Mouse (Mus musculus) adrenal gland, postnatal 10 days (tissue): ENCODE results near the gene Cpsf4l. TPM values are rescaled to one million over a fixed set of nuclear protein-coding genes. Genes with fewer than 3 reads are reported as not detected.

Source experiments
- DNase-seq: peaks from one replicate; pipeline ENCODE4 v3.0.0; 2021; ENCODE audit warnings: mixed read lengths
- total RNA-seq, 2 experiments: library from RNA; stranded (reverse); gene quantifications; 2 replicates each; pipeline ENCODE4 v1.2.3; 2021

The Cpsf4l gene
- total RNA-seq, 2 experiments from 2014 or later, result 0.79 to 2.2 TPM

DNA sequence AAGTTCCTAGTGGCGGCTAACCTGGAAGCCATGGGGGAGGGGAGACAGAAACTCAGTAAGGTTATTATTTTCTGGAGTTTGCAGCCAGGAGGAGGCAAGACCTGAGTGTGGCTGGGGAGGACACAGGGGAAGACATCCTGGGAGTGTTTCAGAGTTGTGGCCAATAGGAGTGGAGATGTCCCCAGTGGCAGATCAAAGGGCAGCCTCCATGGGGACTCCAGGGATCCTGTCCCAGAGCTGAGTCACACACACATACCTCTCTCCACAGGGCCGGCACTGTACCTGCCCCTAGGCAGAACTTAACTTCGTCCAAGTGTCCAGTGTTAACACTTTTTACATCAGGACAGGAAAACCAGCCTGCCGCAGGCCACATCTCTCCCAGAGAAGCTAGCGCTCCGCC lies 25.3 kb upstream of the Cpsf4l start:
- no peak for DNase-seq

DNA sequence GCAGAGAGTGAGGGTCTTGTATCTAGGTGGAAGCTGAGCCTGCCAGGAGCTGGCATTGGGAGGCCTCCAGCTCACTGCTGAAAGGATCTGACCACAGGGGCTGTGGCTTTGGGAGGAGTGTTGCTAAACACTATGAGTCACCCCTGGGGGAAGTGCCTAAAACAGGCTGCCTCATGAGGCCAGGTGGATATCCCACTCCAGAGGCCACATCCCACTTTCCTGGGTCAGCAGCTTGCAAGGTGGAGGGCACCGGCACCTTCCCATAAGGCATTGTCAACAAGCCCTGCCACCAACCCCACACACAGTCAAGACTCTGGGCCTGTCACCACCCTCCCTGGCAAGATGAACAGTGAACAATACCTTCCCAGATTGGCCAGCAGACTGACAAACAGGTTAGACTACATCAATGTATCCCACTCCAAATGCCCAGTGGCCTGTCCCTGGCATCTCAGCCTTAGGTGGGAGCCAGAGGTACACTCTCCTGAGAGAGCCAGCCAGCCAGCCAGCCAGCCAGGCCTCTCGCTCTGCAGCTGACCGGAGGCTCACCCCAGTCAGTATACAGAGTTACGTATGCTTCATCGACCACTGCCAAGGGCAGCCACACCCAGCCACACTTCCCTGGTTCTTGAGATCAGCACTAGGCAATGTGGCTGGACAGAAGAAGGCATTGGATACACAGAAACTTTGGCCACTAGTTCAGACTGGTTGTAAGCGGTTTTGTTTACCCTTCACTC lies 24.0 kb upstream of the Cpsf4l start:
- peak; percentile 66 for DNase-seq

DNA sequence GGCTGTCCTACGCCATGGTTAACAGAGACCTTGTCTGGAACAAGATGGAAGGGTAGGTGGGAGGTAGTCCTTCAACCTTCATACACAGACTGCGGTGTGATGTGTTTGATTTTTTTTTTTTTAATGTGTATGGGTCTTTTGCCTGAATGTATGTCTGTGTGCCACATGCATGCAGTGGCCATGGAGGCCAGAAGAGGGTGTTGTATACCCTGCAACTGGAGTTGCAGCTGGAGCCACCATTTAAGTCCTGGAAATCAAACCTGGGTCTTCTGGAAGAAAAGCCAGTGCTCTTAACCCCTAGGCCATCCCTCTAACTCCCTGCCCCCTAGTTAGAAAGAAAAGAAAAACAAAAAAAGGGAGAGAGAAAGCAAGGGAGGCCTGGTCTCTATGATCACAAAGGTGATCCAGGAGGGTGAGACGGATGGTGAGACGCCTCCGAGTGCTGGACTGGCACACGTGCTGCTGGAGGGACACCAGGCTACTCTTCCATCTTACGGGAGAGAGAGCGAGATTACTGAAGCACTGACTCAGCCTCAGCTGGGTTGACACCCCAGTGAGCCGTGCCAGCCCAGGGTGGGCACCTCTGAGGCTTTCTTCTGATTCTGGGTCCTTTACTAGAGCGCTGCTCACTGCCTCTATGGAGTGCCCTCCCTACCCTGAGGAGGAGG lies 22.3 kb upstream of the Cpsf4l start:
- DNase-seq, result no peak

DNA sequence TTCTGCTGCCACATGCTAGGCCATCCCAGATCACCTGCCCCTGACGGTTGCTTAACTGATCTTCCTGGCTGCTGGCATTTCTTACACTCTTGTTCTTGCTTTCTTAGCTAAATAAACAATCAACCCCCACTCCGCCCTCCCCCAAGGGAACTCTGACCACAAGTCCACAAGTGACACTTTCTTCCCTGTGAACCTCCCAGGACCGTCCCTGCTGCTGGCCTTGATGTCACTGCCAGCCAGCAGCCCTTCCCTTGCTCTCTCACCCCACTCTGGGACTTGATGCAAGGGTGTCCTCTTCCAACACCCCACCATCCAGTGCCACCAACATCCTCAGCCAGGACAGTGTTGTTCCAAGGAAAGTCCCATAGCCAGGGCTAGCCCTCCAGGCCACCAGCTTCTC lies 21.1 kb upstream of the Cpsf4l start:
- DNase-seq, result no peak

DNA sequence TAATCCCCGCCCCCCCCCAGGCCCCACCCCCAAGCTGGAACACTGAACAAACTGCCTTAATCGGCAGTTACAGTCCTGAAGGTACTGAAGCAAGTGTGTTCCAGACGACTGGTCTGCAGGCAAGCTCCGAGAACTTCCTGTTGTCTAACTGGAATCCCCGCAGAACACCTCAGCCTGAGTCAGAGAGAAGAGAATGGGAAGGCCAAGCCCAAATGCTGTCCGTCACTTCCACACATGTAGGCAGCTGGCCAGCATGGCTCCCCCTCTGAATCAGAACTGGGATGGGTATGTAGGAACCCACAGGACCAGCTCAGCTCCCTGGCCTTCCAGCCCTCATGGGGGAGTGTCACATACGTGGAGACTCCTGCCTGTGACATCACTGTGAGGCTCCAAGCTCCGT lies 20.1 kb upstream of the Cpsf4l start:
- peak; percentile 74 for DNase-seq

DNA sequence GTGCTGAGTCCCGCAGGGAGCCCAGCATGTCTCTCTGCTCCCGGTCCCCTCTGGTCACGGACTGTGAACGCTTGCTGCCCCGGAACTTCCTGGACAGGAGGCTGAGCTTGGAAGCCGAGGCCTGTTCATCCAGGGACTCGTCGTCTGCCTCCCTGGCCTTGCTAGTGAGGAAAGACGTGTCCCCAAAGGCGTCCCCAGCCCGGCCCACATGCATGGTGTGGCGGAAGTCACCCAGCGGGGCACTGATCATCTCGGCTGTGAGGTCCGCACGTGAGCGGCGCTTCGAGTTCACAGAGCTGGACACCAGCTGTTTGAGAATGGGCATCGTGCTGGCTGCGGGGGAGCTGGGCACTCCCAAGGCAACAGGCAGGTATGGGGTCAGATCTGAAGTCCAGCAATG lies 19.4 kb upstream of the Cpsf4l start:
- DNase-seq, result no peak

DNA sequence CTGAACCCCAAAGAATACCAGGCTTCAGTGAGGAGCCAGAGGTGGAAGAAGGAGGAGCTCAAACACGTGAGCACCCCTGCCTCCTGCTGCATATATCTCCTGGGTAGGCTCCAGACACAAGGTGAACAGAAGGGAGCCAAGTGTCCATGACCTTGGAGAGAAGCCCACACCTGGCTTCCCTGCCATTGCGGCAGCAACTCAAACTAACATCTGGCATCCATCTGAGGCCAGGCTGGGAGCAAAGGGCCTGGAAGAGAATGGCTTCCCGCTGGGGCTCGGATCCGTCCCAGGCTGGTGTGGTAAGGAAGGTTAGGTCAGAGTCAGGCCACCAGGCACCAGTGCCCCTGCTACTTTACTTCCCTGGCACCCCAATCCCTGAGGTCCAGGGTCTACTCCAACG lies 18.2 kb upstream of the Cpsf4l start:
- DNase-seq, result no peak

DNA sequence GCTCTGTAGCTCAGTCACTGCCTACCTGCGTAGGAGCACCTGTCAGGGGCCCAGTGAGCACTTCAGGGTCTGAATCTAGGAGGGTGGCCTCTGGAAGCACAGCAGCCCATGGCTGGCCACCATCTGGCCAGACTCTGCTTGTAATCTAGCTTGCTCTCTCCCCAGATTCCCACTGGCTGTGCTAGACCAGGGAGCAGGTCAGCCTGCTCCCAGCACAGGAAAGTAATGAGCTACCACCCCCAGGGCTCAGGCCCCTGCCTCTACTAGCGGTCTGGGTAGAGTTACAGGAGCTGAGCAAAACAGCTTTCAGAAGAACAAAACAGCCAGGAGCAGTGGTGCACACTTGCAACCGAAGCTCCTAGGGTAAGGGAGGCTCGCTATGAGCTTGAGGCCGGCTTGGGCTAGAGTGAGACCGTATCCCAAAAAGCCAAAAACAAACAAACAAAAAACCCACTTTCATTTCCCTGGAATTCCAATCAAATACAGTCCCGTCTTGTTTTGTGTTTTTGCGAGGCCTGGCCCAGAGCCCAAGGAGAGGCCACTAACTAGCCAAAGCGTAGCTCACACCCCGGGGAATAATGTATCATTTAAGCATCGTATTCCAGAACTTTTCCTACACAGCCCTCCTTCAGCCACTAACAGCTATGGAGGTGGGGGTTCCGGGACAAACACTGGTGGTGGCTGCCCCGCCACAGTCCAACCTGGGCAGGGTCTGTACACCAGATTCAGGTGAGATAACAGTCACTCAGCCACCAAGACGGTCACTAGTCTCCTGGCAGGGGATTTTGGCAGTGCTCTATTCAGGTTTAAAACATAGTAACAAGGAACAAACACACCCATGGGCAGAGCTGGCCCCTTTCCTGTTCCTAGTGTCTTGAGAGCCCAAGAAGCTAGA lies 17.4 kb upstream of the Cpsf4l start:
- DNase-seq, result no peak

DNA sequence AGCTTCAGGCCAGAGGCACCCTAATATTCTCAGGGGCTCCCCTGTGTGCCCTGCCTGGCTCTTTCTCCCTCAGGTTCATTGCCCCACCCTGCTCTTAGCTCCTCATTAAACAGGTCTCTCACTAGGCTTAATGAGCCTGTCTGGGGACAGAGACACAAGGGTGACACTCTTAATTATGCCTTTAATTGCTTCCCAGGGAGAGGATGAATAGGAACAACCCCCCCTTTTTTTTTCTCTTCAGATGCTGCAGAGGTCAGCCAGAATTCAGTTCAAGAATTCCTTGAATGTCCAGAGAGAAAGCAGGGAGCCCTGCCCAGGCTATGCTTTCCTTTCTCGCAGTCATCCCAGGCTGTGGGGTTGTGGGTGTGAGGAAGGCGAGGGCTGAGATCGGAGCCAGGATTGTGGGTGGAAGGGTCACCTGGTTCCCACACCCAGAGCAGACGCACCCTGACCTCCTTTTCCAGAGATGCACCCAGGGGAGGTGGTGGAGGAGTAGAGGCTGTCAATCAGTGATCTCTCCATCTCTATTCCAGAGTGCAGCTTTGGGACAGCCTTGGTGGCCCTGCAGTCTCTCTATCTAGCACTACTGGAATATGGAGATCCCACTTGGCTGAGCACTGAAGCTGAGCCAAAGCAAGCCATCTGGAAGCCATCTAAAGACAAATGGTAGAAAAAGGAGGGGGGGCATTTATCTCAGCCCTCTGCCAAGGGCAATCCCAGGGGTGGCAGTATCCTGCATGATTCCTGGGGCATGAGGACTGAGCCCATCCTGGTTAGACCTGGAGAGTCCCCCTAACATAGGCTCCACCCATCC lies 15.6 kb upstream of the Cpsf4l start:
- no peak for DNase-seq

DNA sequence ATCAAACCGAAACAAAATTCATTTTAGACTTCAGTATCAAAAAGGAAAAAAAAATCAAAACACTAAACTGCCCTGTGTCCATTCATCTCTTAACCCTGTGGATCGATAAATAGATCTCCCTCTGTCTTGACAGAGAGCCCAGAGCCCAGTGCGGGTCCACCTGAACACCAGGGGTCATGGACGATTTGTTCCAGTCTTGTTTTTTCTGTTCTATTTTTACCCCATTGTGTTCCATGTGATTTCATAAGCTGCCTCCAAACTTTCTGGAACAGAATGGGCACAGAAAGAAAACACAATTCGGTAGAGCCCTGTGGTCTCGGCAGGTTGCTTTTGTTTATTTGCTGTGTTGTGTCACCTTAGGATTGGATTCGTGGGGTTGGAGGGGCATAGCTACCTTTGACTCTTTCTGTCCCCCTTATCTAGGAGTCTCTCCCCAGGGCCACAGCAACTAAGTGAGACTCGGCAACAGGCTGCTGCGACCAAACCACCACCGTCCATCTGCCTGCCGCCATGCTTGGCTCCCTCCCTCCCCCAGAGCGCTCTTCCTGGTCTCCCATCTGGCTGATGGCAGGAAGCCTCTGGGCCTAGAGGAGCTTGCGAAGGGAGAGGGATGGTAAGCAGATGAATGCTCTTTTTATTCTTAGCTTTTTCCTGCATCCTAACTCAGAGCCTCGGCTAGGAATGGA lies 12.7 kb upstream of the Cpsf4l start:
- DNase-seq, result no peak

DNA sequence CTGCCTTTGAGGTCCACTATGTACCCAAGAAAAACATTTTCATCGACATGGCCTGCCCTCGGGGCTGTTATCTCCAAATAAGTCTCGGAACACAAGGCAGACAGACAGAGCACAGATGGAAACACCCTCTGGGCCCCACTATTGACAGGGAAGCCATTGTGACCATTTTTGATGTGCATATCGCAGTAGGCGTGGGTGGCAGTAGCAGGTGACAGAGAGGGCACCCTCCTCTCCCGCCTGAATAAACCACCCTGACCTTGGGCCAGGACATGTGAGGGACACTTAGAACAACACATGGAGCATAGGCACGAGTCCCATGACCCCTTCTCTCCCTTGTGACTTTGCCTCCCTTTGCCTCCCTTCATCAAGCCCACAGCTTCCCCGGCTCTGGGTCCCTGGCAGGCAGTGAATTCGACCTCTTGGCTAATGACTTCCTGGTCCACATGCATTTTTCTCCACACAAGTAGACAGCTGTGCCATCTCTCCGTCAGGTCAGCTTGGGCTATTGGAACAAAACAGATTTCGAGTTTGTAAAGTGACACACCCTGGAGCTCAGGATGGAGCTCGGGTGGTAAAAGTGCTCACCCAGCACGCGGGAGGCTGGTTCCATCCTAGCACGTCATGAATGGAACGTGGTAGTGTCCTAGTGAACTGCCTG lies 8.1 kb upstream of the Cpsf4l start:
- DNase-seq, result no peak

DNA sequence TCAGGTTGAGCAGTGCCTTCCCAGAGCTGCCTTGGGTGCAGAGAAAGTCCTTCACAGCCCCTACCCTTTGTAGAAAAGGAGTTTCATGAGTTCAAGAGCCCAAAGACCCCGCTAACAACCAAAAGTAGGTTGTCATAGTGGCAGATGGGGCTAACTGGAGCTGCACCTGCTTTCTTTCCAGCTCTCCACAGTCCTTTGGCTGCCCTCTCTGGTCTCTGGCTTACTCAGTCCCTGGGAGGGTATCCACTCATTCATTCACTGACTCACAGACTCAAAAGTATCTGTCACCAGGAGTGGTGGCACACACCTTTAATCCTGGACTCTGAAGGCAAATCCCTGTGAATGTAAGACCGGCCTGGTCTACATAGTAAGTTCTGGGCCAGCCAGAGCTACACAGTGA lies 6.3 kb upstream of the Cpsf4l start:
- DNase-seq, result no peak

DNA sequence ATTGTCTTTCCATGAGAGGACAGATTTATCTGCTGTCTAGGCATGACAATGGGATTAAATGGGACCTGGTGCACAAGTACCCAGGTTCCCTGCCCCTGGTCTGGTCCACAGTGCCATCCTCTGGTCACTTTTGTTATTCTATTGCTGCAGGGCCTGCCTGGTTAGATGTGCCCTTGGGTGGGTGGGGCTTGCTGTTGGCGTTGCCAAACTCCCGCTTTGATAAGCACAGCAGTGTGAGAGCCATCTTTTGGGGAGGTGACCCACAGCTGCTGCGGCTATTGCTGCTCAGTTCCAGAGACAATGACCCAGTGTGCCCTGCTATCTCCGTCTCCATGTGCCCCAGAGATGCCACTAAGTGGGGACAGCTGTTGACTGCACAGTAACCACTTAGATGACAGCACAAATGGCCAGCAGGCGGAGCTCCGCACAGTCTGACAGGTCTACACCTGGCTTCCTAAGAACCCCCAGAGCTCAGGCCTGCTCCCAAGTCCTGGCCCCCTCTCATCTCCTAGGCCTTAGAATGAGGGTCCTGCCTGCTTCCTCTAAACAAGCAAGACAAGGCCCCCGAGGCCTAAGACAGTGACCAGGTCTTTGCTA lies 5.4 kb upstream of the Cpsf4l start:
- peak; percentile 67 for DNase-seq

DNA sequence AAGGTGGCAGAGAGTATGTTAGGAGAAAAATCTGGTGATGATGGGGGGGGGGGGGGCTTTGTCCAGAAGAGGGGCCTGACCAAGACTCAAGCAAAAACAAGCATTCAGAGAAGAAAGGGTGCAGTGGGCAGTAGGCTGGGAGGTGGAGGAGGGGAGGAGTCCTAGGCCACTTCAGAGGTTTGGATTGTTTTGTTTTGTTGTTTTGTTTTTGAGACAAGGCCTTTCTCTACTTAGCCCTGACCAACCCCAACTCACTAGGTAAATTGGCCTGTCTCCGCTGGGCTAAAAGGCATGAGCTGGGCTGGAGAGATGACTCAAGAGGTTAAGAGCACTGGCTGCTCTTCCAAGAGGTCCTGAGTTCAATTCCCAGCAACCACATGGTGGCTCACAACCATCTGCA lies 1.2 kb upstream of the Cpsf4l start:
- no peak for DNase-seq

DNA sequence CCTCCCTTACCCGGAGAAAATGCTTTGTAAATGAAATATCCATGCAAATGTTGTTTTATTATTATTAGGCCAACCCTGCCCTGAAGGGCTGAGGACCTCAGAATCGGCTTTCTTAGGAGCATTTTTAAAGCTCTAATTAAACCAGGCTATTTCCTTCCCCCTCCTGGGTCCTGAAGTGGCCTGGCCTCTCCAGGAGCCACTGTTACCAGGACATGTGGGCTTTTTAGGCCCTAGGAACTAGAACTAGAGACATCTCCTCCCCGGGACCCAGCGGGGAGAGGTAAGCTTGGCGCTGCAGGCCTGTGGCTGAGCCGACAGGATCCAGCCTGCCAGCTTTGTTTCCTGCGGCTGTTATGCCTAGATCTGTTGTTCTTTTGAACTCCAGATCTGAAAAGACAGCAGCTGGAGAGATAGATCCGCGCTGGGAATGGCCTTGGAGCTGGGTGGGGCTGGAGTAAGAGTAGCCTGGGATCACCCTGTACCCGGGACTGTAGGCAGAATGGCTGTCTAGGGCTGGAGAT lies 500 bp upstream of the Cpsf4l start:
- peak; percentile 34 for DNase-seq

DNA sequence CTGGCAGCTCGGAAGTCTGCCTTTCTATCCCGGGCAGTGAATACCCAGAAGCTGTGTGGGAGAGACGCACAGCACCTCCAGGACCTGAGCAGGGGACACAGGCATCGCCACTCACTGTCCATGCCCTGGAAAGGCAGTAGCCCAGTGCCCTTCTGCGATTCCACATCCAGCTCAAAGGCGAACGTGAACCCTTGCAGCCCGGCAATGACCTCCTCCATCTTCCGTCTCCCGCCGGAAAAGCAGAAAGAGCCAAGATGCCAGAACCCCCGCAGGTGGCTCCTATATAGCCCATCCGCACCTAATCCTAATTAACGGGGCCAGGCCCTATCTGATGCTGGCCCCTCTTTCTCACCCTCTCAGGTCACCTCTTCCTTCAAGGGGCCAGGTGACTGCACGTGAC lies 545 bp downstream of the Cpsf4l start:
- DNase-seq, result no peak

DNA sequence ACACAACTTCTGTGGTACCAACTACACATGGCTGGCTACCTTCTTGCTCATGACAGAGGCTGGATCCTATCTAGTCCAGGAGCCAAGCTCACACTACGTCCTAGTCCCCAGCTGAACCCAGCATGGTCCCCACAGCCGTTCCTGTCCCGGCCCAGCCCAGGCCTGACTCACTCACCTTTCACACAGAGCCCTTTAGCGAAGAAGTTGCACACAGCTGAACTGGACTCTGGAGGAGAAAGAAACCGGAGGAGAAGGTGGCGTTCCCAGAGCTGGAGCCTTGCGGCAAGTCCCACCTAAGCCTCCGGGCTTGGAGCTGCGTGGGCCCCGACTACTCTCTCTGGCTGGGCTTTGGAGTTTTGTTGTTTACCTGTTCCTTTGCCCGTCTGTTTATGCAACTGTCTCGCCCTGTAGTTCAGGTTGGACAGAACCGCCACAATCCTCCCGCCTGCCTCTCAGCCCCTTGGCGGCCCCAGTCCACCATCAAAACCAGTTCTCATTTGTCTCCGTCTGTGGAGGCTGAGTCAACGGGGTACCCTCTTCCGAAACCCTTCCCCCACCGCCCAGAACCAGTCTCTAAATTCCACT lies 1.1 kb downstream of the Cpsf4l start:
- DNase-seq, result peak; percentile 38

DNA sequence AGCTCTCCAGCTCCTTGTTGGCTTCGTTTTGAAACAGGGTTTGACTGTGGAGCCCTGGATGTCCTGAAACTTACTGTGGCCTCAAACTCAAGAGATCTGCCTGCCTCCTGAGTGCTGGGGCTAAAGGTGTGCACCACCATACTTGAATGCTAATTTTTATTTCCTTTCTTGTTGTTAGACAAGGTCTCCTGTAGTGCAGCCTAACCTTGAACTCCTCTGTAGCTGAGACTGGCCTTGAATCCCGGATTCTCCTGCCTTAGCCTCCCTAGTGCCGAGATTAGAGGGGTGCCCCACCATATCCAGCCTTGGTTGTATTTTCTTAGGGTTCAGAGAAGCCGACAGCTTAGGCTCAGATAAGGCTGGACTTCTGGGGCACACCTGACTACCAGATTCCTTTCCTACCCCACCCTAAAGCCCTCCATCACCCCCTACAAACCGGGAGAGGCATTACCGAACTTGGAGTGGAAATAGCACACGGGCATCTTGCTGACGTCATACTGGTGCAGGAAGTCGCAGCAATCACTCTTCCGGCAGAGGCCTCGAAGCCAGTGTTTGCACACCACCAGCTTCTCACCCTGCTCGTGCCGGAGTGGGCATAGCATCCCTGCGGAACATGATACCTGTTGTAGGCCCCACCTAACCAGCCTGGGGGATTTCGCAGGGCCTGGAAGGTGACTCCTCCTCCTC lies 3.7 kb downstream of the Cpsf4l start:
- DNase-seq, result no peak

DNA sequence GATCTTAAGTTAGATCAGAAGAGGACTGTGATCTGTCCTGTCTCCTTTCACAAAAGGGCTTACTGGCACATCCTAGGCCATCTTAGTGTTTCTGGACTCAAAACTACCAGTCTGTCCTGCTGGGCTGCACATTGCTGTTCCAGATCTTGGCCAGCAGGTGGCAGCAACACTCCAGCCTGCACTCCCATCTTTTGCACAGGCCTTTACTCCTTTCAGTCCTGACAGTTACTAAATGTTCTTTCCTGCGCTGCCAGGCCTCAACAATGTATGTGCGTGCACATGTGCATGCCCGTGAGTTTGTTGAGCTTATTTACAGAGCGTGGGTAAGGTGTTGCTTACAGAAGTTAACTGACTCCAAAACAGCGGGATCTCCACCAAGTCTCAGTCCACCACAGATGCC lies 6.1 kb downstream of the Cpsf4l start:
- DNase-seq, result peak; percentile 85
